Mouse (Mus musculus): Measurements from ENCODE around the gene Itga7. TPM values are rescaled to one million over a fixed set of nuclear protein-coding genes. Genes with fewer than 3 reads are reported as not detected.
A peak's percentile ranks its signal among the peaks of the same experiment; 100 is the strongest.

The Itga7 gene
- polyA plus RNA-seq, 1 experiment from 2014 or later, result 3.7 TPM

- Histone ChIP-seq H3K36me3 (ENCODE audit: control insufficient read depth, insufficient read depth, low read length) (peaks cover 34% of the 10 kb centered on the region), H3K9me3 (ENCODE audit: control insufficient read depth, low read length) (no peaks in the 10 kb centered on the region), H3K4me2 (ENCODE audit: low read length) (no peak overlapping the region), H3K4me1 (ENCODE audit: control insufficient read depth in 2 of 2, insufficient read depth in 2 of 2, low read length in 2 of 2) (peaks cover 18 to 37% of the 10 kb centered on the region in 2 experiments), H3K9ac (ENCODE audit: low read length) (0 out of 2 replicates have a peak overlapping the region, but pooled peaks have one; percentile 4), H3K27me3 (ENCODE audit: control insufficient read depth, insufficient read depth, low read length) (no peaks in the 10 kb centered on the region), H3K4me3 (ENCODE audit: control insufficient read depth in 1 of 2, insufficient read depth in 1 of 2, low read depth in 1 of 2, low read length in 2 of 2) (no peak overlapping the region), H3K27ac (replicated peaks in 1 of 2; ENCODE audit: control insufficient read depth in 1 of 2, insufficient read depth in 1 of 2, low read depth in 2 of 2, low read length in 2 of 2) (peak overlapping the region in 1 of 2 experiments; percentile 45; a peak in 3 of 4 replicates)
- 77% methylated on average over 7 of the region's 7 CpGs for WGBS
- ATAC-seq (ENCODE audit: insufficient number of reproducible peaks, insufficient read depth, low FRiP score, low read depth), result no peak
Measured at GRCm38 (mm10) chr10:128919966-128920365, 13.7 kb upstream of the Itga7 start.

- Histone ChIP-seq H3K4me2 (ENCODE audit: low read length) (no peak overlapping the region), H3K27me3 (ENCODE audit: control insufficient read depth, insufficient read depth, low read length) (no peaks in the 10 kb centered on the region), H3K9me3 (ENCODE audit: control insufficient read depth, low read length) (no peaks in the 10 kb centered on the region), H3K4me3 (ENCODE audit: control insufficient read depth in 1 of 2, insufficient read depth in 1 of 2, low read depth in 1 of 2, low read length in 2 of 2) (no peak overlapping the region), H3K4me1 (ENCODE audit: control insufficient read depth in 2 of 2, insufficient read depth in 2 of 2, low read length in 2 of 2) (peaks cover 18 to 37% of the 10 kb centered on the region in 2 experiments), H3K9ac (ENCODE audit: low read length) (no peak overlapping the region), H3K27ac (replicated peaks in 1 of 2; ENCODE audit: control insufficient read depth in 1 of 2, insufficient read depth in 1 of 2, low read depth in 2 of 2, low read length in 2 of 2) (peak overlapping the region in 1 of 2 experiments; percentile 31; a peak in 3 of 4 replicates), H3K36me3 (ENCODE audit: control insufficient read depth, insufficient read depth, low read length) (peaks cover 30% of the 10 kb centered on the region)
- WGBS, result 59% methylated on average over 3 of the region's 3 CpGs
- ATAC-seq (ENCODE audit: insufficient number of reproducible peaks, insufficient read depth, low FRiP score, low read depth), result no peak
Measured at GRCm38 (mm10) chr10:128920736-128921161, 12.9 kb upstream of the Itga7 start.

- H3K4me3 ChIP-seq (ENCODE audit: control insufficient read depth in 1 of 2, insufficient read depth in 1 of 2, low read depth in 1 of 2, low read length in 2 of 2), result no peak overlapping the region
- H3K4me1 ChIP-seq (ENCODE audit: control insufficient read depth in 2 of 2, insufficient read depth in 2 of 2, low read length in 2 of 2), result peaks cover 18 to 37% of the 10 kb centered on the region in 2 experiments
- H3K4me2 ChIP-seq (ENCODE audit: low read length), result no peak overlapping the region
- no peaks in the 10 kb centered on the region for H3K9me3 ChIP-seq (ENCODE audit: control insufficient read depth, low read length)
- no peak overlapping the region for H3K9ac ChIP-seq (ENCODE audit: low read length)
- peaks cover 27% of the 10 kb centered on the region for H3K36me3 ChIP-seq (ENCODE audit: control insufficient read depth, insufficient read depth, low read length)
- H3K27me3 ChIP-seq (ENCODE audit: control insufficient read depth, insufficient read depth, low read length), result no peaks in the 10 kb centered on the region
- WGBS, result 55% methylated on average over 1 of the region's 1 CpGs
- ATAC-seq (ENCODE audit: insufficient number of reproducible peaks, insufficient read depth, low FRiP score, low read depth), result no peak
- H3K27ac ChIP-seq (replicated peaks in 1 of 2; ENCODE audit: control insufficient read depth in 1 of 2, insufficient read depth in 1 of 2, low read depth in 2 of 2, low read length in 2 of 2), result peak overlapping the region in 1 of 2 experiments; percentile 31; a peak in 1 of 4 replicates
Measured at GRCm38 (mm10) chr10:128921251-128921650, 12.4 kb upstream of the Itga7 start.

GRCm38 (mm10) chr10:128921883-128922821, 11.5 kb upstream of the Itga7 start:
- no peak for ATAC-seq (ENCODE audit: insufficient number of reproducible peaks, insufficient read depth, low FRiP score, low read depth)
- H3K4me3 ChIP-seq (ENCODE audit: control insufficient read depth in 1 of 2, insufficient read depth in 1 of 2, low read depth in 1 of 2, low read length in 2 of 2), result peak overlapping the region; percentile 83 to 93
- H3K27ac ChIP-seq (replicated peaks in 1 of 2; ENCODE audit: control insufficient read depth in 1 of 2, insufficient read depth in 1 of 2, low read depth in 2 of 2, low read length in 2 of 2), result peak overlapping the region; percentile 49 to 93
- peaks cover 18 to 37% of the 10 kb centered on the region in 2 experiments for H3K4me1 ChIP-seq (ENCODE audit: control insufficient read depth in 2 of 2, insufficient read depth in 2 of 2, low read length in 2 of 2)
- H3K27me3 ChIP-seq (ENCODE audit: control insufficient read depth, insufficient read depth, low read length), result no peaks in the 10 kb centered on the region
- H3K4me2 ChIP-seq (ENCODE audit: low read length), result peak overlapping the region; percentile 85
- WGBS, result 60% methylated on average over 16 of the region's 16 CpGs
- H3K36me3 ChIP-seq (ENCODE audit: control insufficient read depth, insufficient read depth, low read length), result peaks cover 18% of the 10 kb centered on the region
- no peaks in the 10 kb centered on the region for H3K9me3 ChIP-seq (ENCODE audit: control insufficient read depth, low read length)
- H3K9ac ChIP-seq (ENCODE audit: low read length), result peak overlapping the region; percentile 86

- Histone ChIP-seq H3K36me3 (ENCODE audit: control insufficient read depth, insufficient read depth, low read length) (peaks cover 12% of the 10 kb centered on the region), H3K4me2 (ENCODE audit: low read length) (peak within 1 kb of the TSS; percentile 85), H3K27me3 (ENCODE audit: control insufficient read depth, insufficient read depth, low read length) (no peaks in the 10 kb centered on the region), H3K4me1 (ENCODE audit: control insufficient read depth in 2 of 2, insufficient read depth in 2 of 2, low read length in 2 of 2) (peaks cover 18 to 37% of the 10 kb centered on the region in 2 experiments), H3K4me3 (ENCODE audit: control insufficient read depth in 1 of 2, insufficient read depth in 1 of 2, low read depth in 1 of 2, low read length in 2 of 2) (peak within 1 kb of the TSS; percentile 83 to 93), H3K27ac (replicated peaks in 1 of 2; ENCODE audit: control insufficient read depth in 1 of 2, insufficient read depth in 1 of 2, low read depth in 2 of 2, low read length in 2 of 2) (peak within 1 kb of the TSS; percentile 93 to 94), H3K9me3 (ENCODE audit: control insufficient read depth, low read length) (no peaks in the 10 kb centered on the region), H3K9ac (ENCODE audit: low read length) (peak within 1 kb of the TSS; percentile 86)
- no peak for ATAC-seq (ENCODE audit: insufficient number of reproducible peaks, insufficient read depth, low FRiP score, low read depth)
- WGBS, result 13% methylated on average over 1 of the region's 1 CpGs
Measured at GRCm38 (mm10) chr10:128922822-128923012, 10.9 kb upstream of the Itga7 start, which contains the start of gene Rdh5. Gene Rdh5 (minus strand): TSS chr10:128922888.

- H3K9me3 ChIP-seq (ENCODE audit: control insufficient read depth, low read length), result no peaks in the 10 kb centered on the region
- H3K4me2 ChIP-seq (ENCODE audit: low read length), result peak overlapping the region; percentile 85
- H3K27me3 ChIP-seq (ENCODE audit: control insufficient read depth, insufficient read depth, low read length), result no peaks in the 10 kb centered on the region
- under 1% methylated on average over 41 of the region's 42 CpGs for WGBS
- peak overlapping the region; percentile 93 to 94 for H3K27ac ChIP-seq (replicated peaks in 1 of 2; ENCODE audit: control insufficient read depth in 1 of 2, insufficient read depth in 1 of 2, low read depth in 2 of 2, low read length in 2 of 2)
- peak; percentile 91 for ATAC-seq (ENCODE audit: insufficient number of reproducible peaks, insufficient read depth, low FRiP score, low read depth)
- H3K4me3 ChIP-seq (ENCODE audit: control insufficient read depth in 1 of 2, insufficient read depth in 1 of 2, low read depth in 1 of 2, low read length in 2 of 2), result peak overlapping the region; percentile 83 to 93
- H3K9ac ChIP-seq (ENCODE audit: low read length), result peak overlapping the region; percentile 86
- H3K36me3 ChIP-seq (ENCODE audit: control insufficient read depth, insufficient read depth, low read length), result peaks cover 8% of the 10 kb centered on the region
- peaks cover 18 to 36% of the 10 kb centered on the region in 2 experiments for H3K4me1 ChIP-seq (ENCODE audit: control insufficient read depth in 2 of 2, insufficient read depth in 2 of 2, low read length in 2 of 2)
Measured at GRCm38 (mm10) chr10:128923013-128923691, 10.5 kb upstream of the Itga7 start.

GRCm38 (mm10) chr10:128923935-128924334, 9.7 kb upstream of the Itga7 start, which contains the start of gene Bloc1s1:
Gene Bloc1s1 (minus strand): TSS chr10:128924035.
- Histone ChIP-seq H3K9ac (ENCODE audit: low read length) (peak within 1 kb of the TSS; percentile 86), H3K36me3 (ENCODE audit: control insufficient read depth, insufficient read depth, low read length) (0 out of 2 replicates have a peak, but pooled peaks cover 5% of the 10 kb centered on the region), H3K9me3 (ENCODE audit: control insufficient read depth, low read length) (no peaks in the 10 kb centered on the region), H3K4me3 (ENCODE audit: control insufficient read depth in 1 of 2, insufficient read depth in 1 of 2, low read depth in 1 of 2, low read length in 2 of 2) (peak within 1 kb of the TSS; percentile 83 to 93), H3K27ac (replicated peaks in 1 of 2; ENCODE audit: control insufficient read depth in 1 of 2, insufficient read depth in 1 of 2, low read depth in 2 of 2, low read length in 2 of 2) (peak within 1 kb of the TSS; percentile 93 to 94), H3K4me2 (ENCODE audit: low read length) (peak within 1 kb of the TSS; percentile 85), H3K27me3 (ENCODE audit: control insufficient read depth, insufficient read depth, low read length) (no peaks in the 10 kb centered on the region), H3K4me1 (ENCODE audit: control insufficient read depth in 2 of 2, insufficient read depth in 2 of 2, low read length in 2 of 2) (peaks cover 18 to 32% of the 10 kb centered on the region in 2 experiments)
- 56% methylated on average over 9 of the region's 9 CpGs for WGBS
- ATAC-seq (ENCODE audit: insufficient number of reproducible peaks, insufficient read depth, low FRiP score, low read depth), result no peak

Data from heart, embryonic 14.5 days (tissue).